Mouse (Mus musculus) adrenal gland, postnatal 0 days (tissue): Measurements from ENCODE around the gene Fam69a. TPM values are rescaled to one million over a fixed set of nuclear protein-coding genes. Genes with fewer than 3 reads are reported as not detected.

ENCODE experiments used
- polyA plus RNA-seq: library from polyadenylated mRNA; unstranded; fragments of >200 nt; fragmentation: Nextera tagmentation; extraction: Ambion mirVana; gene quantifications from 2 replicates; pipeline ENCODE4 v1.2.1, GENCODE M21; 2015

Fam69a gene
- 14.5 and 20.8 TPM in 2 replicates for polyA plus RNA-seq

DNA sequence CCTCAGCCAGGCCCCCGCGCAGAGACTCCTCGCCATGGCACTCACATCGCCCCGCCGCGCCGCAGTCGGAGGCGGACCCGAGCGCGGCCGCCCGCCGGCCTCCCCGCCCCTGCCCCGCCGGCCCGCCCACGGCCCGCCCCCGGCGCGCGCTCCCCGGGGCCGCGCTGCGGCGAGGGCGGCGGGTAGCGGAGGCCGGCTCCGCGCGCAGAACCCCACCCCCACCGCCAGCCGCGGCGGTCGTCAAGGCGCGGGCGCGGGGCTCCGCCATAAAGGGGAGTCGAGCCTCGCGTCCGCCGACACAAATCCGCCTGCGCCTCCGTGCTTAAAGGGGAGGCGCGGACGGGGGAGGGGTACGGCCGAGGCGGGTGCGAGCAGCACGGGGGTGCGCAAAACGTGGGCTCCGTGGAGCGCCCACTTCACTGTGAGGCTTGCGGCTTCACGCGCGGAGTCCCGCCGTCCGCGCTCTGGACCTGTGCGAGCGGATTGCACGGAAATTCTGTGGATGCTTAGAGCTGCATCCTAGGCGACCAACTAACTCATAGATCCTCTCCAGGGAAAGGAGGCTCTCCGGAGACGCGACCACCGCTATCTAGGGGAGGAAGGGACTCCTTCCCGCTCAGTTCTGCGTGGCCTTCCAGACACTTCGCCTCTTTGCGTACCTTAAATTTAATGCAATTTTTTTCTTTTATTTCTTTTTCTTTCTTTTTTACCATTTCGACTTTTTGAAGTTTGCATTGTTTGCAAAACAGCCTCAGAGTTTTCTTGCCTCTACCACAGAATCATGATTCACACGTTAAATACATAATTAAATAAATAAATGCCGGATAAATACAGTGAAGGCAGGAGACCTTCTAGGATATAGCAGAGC, at the start of gene Fam69a:
Gene Fam69a, minus strand, starts transcription at position 119 of the 868 bp plus-strand sequence.

DNA sequence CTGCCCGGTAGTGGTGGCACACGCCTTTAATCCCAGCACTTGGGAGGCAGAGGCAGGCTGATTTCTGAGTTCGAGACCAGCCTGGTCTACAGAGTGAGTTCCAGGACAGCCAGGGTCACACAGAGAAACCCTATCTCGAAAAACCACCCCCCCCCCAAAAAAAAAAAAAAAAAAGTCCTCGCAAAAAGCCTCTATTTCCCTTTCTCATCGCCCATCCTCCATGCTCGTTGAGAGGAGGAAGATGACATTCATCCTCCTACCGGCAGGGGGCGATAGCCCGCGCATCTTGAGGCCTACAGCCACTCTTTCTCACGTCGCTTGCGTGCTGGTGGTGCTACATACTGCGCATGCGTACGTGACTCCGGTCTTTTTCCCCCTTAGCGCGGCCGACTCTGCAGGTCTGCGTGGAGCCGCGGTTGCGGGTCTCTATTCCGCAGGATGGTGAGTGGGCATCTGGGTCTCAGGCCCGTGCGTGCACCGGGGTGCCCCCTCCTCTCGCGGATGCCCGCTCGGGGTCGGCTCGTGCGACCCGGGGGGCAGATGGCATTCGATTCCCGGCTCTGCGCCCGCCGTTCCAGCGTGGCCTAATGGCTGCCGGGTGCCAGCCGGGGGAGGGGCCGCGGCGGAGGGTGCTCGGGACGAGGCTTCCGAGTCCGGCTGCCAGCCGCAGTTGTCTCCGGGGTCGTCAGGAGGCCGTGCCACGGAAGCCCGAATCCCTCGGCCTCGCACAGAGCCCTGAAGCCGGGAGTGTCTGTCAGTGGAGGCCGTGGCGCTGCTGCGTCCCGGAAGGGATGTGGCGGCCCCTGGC, 86.5 kb downstream of the Fam69a start, which contains the start of gene Rpl5:
Gene Rpl5, plus strand, starts transcription at position 297 of the 808 bp plus-strand sequence.

DNA sequence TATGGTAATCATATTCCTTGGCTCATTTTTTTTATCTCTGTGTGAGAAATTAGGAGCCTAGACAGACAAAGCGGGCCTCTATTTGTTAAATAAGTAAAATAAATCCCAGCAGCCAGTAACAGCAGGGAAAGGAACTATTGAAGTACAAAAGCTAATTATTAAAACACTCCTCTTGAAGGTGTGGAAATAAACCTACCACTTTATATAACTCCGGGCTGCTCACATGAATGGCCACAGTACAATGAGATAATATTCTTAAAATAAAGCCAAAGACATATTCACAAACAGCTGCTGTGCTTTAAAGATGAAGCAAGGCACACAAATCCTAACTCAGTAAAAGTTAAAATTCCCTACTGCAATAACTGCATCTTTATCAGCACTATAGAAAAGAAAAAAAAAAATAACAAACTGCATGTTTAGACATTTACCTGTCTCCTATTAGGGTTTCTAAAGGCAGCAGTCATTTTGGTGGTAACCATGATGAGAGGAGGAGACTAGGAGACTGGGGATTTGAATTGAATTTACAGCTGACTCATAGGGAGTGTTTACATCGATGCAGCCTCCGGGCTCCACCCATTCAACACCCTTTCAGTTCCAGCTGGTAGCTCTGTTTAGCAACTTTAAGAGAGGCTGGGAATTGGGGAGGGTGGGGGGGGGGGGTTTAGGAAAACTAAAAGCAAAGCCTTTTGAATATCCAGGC, 112.2 kb downstream of the Fam69a start, which contains the start of gene Evi5:
Gene Evi5, minus strand, starts transcription at position 547 of the 700 bp plus-strand sequence.

Other genes starting within 250 kb of the Fam69a start
- gene Ube2d2b, start 157.0 kb downstream of the Fam69a start, polyA plus RNA-seq, result 0.15 TPM in 1 of 2 replicates, not detected in the other
- gene Evi5, start 112.0 kb downstream of the Fam69a start, polyA plus RNA-seq, result 65.8 and 76.6 TPM in 2 replicates
- 39.0 and 41.4 TPM in 2 replicates for gene Rpl5, start 86.6 kb downstream of the Fam69a start, polyA plus RNA-seq
- gene Mtf2, start 78.6 kb upstream of the Fam69a start, polyA plus RNA-seq, result 39.4 and 47.8 TPM in 2 replicates
- 29.4 and 32.0 TPM in 2 replicates for gene Tmed5, start 145.5 kb upstream of the Fam69a start, polyA plus RNA-seq
- gene Ccdc18, start 145.8 kb upstream of the Fam69a start, polyA plus RNA-seq, result 4.2 and 4.9 TPM in 2 replicates